Mouse (Mus musculus): ENCODE data around the gene Serhl. TPM values are rescaled to one million over a fixed set of nuclear protein-coding genes. Genes with fewer than 3 reads are reported as not detected.

Gene Serhl
- polyA plus RNA-seq, 1 experiment: 82.9 TPM

DNA sequence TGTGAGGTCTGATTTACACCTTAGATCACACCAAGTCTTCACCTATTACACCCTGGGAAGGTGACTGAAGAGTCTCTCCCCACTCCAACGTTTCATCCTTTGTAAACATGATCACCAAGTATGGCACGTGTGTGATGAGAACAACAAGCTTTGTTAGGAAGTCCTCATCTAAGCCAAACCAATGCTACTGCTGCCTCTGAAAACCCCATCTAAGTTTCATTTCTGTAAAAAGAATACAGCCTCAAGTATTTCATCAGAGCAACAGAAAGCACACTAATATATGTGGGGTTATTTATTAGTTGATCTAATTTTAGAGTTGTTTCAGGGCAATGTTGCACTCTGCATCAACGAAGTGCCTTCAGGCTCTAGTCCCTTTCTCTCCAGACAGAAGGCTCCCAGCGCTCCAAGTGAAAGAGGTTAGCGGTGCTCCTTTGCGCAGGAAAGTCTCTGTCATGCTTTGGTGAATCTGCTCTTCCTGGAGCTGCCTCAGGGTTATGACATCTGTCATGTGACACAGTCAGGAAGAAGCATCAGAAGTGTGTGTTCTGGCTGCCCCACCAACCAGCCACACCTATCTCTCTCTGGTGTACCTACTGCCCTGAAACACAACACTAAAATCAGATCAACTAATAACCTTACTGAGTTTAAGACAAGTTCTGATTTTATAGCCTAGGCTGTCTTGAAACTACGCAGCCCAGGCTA is 40.4 kb downstream of the Serhl start:
- no peak overlapping the region for H3K27ac ChIP-seq (ENCODE audit: control insufficient read depth, insufficient read depth, low read length)
- WGBS: 96% methylated on average over 7 of the region's 7 CpGs
- TF ChIP-seq POLR2A (IDR thresholded peaks at IDR 0.05; ENCODE audit: control insufficient read depth, extremely low read depth, insufficient read depth, low read length, poor library complexity): no peak
- no peak for TF ChIP-seq CTCF (IDR thresholded peaks at IDR 0.05; ENCODE audit: borderline replicate concordance, control insufficient read depth, extremely low read depth, insufficient read depth, low read length, poor library complexity)
- H3K4me3 ChIP-seq (ENCODE audit: control insufficient read depth, insufficient read depth, low read length): no peak overlapping the region
- peaks cover 85% of the 10 kb centered on the region for H3K36me3 ChIP-seq (ENCODE audit: control insufficient read depth, insufficient read depth, low read length)
- H3K4me1 ChIP-seq (replicated peaks; ENCODE audit: control insufficient read depth, insufficient read depth, low read length): no peaks in the 10 kb centered on the region
- no peak for DNase-seq
- no peaks in the 10 kb centered on the region for H3K27me3 ChIP-seq (ENCODE audit: control insufficient read depth, insufficient read depth, low read length)

DNA sequence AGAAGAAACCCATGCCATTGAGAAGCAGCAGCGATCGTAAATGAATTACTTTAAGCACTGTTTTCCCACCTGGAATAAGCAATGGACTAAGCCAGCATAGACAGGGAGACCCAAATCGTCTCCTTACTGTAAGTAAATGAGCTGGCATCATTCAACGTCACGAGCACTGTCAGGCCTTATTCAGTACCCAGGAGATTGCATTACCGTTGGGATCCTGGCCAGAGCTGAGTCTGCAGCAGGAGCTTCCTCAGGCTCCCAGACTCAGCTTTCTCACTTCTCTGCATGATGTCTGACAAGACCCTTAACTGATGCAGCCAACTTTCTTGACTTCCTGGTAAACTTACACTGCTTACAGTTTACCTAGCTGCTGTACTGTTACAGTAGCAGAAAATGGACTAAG is 45.4 kb downstream of the Serhl start:
- no peak for DNase-seq
- Histone ChIP-seq H3K27me3 (ENCODE audit: control insufficient read depth, insufficient read depth, low read length) (no peaks in the 10 kb centered on the region), H3K4me1 (replicated peaks; ENCODE audit: control insufficient read depth, insufficient read depth, low read length) (no peaks in the 10 kb centered on the region), H3K36me3 (ENCODE audit: control insufficient read depth, insufficient read depth, low read length) (peaks cover 87% of the 10 kb centered on the region), H3K4me3 (ENCODE audit: control insufficient read depth, insufficient read depth, low read length) (no peak overlapping the region), H3K27ac (ENCODE audit: control insufficient read depth, insufficient read depth, low read length) (no peak overlapping the region)
- WGBS: 93% methylated on average over 6 of the region's 6 CpGs
- no peak for TF ChIP-seq CTCF (IDR thresholded peaks at IDR 0.05; ENCODE audit: borderline replicate concordance, control insufficient read depth, extremely low read depth, insufficient read depth, low read length, poor library complexity)
- TF ChIP-seq POLR2A (IDR thresholded peaks at IDR 0.05; ENCODE audit: control insufficient read depth, extremely low read depth, insufficient read depth, low read length, poor library complexity): no peak

DNA sequence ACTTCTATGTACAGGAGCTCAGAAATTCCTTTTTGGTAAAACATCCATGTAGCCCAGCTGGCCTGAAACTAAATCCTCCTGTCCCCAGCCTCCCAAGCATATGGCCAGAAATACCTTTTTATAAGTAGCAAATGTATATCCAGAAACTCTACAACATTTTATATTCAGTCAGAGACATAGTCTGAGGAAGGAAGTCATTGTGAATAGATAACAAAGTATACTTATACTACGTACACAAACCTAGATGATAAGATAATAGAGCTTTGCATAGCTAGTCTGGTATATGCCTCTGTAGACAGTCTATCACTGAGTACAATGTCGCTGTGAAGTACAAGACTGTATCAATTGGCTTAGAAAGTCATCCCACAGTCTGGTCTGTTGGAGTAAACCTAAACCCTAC is 46.3 kb downstream of the Serhl start:
- TF ChIP-seq POLR2A (IDR thresholded peaks at IDR 0.05; ENCODE audit: control insufficient read depth, extremely low read depth, insufficient read depth, low read length, poor library complexity) (no peak), CTCF (IDR thresholded peaks at IDR 0.05; ENCODE audit: borderline replicate concordance, control insufficient read depth, extremely low read depth, insufficient read depth, low read length, poor library complexity) (no peak)
- Histone ChIP-seq H3K4me3 (ENCODE audit: control insufficient read depth, insufficient read depth, low read length) (no peak overlapping the region), H3K36me3 (ENCODE audit: control insufficient read depth, insufficient read depth, low read length) (peaks cover 77% of the 10 kb centered on the region), H3K27me3 (ENCODE audit: control insufficient read depth, insufficient read depth, low read length) (no peaks in the 10 kb centered on the region), H3K27ac (ENCODE audit: control insufficient read depth, insufficient read depth, low read length) (no peak overlapping the region), H3K4me1 (replicated peaks; ENCODE audit: control insufficient read depth, insufficient read depth, low read length) (peaks cover 1% of the 10 kb centered on the region; the same call in 1 of the 2 replicates)
- DNase-seq: no peak
- 86% methylated on average over 2 of the region's 2 CpGs for WGBS

DNA sequence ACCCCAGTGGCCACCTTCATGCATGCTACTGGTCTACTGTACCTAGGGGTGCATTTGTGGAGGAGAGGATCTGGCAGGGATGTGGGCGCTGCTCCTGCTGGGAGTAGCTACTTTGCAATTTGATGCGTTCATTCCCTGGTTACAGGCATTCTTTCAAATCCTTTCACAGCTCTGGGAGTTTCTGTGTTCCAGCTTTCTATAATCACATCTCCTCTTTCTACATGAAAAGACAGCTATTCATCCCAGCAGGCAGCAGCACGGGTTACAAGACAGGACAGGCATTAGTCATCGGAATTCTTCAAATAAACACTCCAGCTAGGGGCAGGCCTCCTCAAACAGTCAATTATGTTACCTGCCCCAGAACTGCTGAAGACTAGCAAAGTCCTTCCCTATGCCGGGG is 53.6 kb downstream of the Serhl start:
- TF ChIP-seq CTCF (IDR thresholded peaks at IDR 0.05; ENCODE audit: borderline replicate concordance, control insufficient read depth, extremely low read depth, insufficient read depth, low read length, poor library complexity): no peak
- TF ChIP-seq POLR2A (IDR thresholded peaks at IDR 0.05; ENCODE audit: control insufficient read depth, extremely low read depth, insufficient read depth, low read length, poor library complexity): no peak
- H3K36me3 ChIP-seq (ENCODE audit: control insufficient read depth, insufficient read depth, low read length): peaks cover 5% of the 10 kb centered on the region
- no peak overlapping the region for H3K4me3 ChIP-seq (ENCODE audit: control insufficient read depth, insufficient read depth, low read length)
- H3K4me1 ChIP-seq (replicated peaks; ENCODE audit: control insufficient read depth, insufficient read depth, low read length): peaks cover 7% of the 10 kb centered on the region
- WGBS: 91% methylated on average over 5 of the region's 5 CpGs
- DNase-seq: no peak
- H3K27me3 ChIP-seq (ENCODE audit: control insufficient read depth, insufficient read depth, low read length): no peaks in the 10 kb centered on the region
- H3K27ac ChIP-seq (ENCODE audit: control insufficient read depth, insufficient read depth, low read length): no peak overlapping the region

DNA sequence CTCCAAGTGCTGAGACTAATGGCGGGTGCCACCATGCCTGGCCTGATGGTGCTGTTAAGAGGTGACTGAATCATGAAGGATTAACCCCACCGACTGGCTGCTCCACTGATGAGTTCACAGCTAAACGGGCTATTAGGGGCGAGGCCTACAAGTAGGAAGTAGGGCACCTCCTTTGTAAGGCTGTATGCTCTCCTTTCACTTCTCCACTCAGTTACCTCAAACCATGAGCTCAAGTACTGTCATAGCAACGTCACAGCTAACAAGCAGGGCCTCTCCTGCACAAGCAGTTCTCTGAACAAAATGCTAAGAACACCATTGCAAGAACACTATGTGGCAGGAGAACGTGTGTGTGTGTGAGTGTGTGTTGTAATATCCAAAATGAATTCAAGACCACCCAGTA is 56.2 kb downstream of the Serhl start:
- Histone ChIP-seq H3K27ac (ENCODE audit: control insufficient read depth, insufficient read depth, low read length) (no peak overlapping the region), H3K4me3 (ENCODE audit: control insufficient read depth, insufficient read depth, low read length) (no peak overlapping the region), H3K27me3 (ENCODE audit: control insufficient read depth, insufficient read depth, low read length) (no peaks in the 10 kb centered on the region), H3K36me3 (ENCODE audit: control insufficient read depth, insufficient read depth, low read length) (no peaks in the 10 kb centered on the region), H3K4me1 (replicated peaks; ENCODE audit: control insufficient read depth, insufficient read depth, low read length) (peaks cover 13% of the 10 kb centered on the region)
- TF ChIP-seq POLR2A (IDR thresholded peaks at IDR 0.05; ENCODE audit: control insufficient read depth, extremely low read depth, insufficient read depth, low read length, poor library complexity) (no peak), CTCF (IDR thresholded peaks at IDR 0.05; ENCODE audit: borderline replicate concordance, control insufficient read depth, extremely low read depth, insufficient read depth, low read length, poor library complexity) (no peak)
- WGBS: 78% methylated on average over 6 of the region's 6 CpGs
- DNase-seq: no peak

DNA sequence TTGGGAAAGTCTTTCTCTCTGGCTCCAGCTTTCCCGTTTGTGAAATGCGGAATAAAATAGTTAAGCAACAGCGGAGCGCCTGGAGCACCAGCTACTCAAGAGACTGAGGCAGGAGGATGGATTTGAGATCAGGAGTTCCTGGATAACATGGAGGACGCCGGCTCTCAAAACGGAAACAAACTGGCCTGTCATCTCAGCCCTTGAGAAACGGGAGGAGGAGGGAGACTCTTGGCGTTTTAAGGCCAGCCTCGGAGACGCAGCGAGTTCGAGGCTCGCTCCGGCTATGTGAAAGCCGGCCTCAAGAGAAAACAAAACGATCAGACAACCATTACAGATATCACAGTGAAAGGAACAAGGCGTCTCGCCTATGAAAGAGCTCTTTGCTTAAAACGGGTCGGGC is 59.1 kb downstream of the Serhl start:
- Histone ChIP-seq H3K36me3 (ENCODE audit: control insufficient read depth, insufficient read depth, low read length) (no peaks in the 10 kb centered on the region), H3K4me3 (ENCODE audit: control insufficient read depth, insufficient read depth, low read length) (peak overlapping the region; percentile 98), H3K27me3 (ENCODE audit: control insufficient read depth, insufficient read depth, low read length) (no peaks in the 10 kb centered on the region), H3K4me1 (replicated peaks; ENCODE audit: control insufficient read depth, insufficient read depth, low read length) (peaks cover 9% of the 10 kb centered on the region), H3K27ac (ENCODE audit: control insufficient read depth, insufficient read depth, low read length) (peak overlapping the region; percentile 83; the same call in 1 of the 2 replicates)
- WGBS: 2% methylated on average over 21 of the region's 21 CpGs
- no peak for DNase-seq
- TF ChIP-seq CTCF (IDR thresholded peaks at IDR 0.05; ENCODE audit: borderline replicate concordance, control insufficient read depth, extremely low read depth, insufficient read depth, low read length, poor library complexity) (no peak), POLR2A (IDR thresholded peaks at IDR 0.05; ENCODE audit: control insufficient read depth, extremely low read depth, insufficient read depth, low read length, poor library complexity) (no peak)
